Mouse (Mus musculus) cerebellum, adult 2 months (tissue): ENCODE results near the gene Grtp1.

Experiments
- CTCF ChIP-seq: fragments of 200-500 bp; IDR thresholded peaks from 2 replicates; pipeline ENCODE4 v1.5.1; 2011; ENCODE audit warnings: low read depth, mild to moderate bottlenecking, control low read depth, low read length, moderate library complexity, borderline replicate concordance; ENCODE audit not compliant: insufficient read depth
- POLR2A ChIP-seq: fragments of 200-500 bp; IDR thresholded peaks from 2 replicates; pipeline ENCODE4 v1.6.1; 2011; ENCODE audit warnings: low read length, control low read depth, borderline replicate concordance; ENCODE audit not compliant: insufficient read depth

DNA sequence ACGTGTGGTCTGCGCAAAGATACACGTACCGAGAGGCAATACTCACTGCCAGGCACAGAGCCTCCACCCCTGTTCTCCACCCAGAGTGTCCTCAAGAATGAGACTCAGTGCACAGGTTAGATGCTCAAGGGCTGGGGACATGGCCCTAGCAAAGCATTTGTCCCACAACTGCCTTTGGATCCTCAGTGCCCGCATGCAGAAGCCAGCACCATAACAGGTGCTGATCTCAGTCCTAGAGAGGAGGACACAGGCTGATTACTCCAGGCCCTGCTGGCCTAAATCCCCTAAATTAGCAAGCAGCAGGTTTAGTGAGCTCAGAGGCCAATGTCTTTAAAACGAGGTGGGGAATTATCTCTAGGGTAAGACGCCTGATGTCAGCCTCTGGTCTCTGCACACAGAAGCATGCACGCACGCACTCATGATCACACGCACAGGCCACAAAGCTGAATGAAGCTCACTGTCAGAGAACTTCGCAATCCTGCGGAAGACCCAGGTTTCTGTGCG is 12.3 kb downstream of the Grtp1 start:
- TF ChIP-seq CTCF, result no peak
- TF ChIP-seq POLR2A, result no peak
